Mouse (Mus musculus) left cerebral cortex, postnatal 36 days (tissue): ENCODE measurements around the gene Ezh1. TPM values are rescaled to one million over a fixed set of nuclear protein-coding genes. Genes with fewer than 3 reads are reported as not detected.

ENCODE experiments used
- DNase-seq, 2 experiments: peaks; one replicate each; pipeline ENCODE4 v3.0.0; 2021 to 2022; ENCODE audit warnings: low spot score in 2 of 2, mixed read lengths in 1 of 2
- intact Hi-C: fragments of 180-260 bp; cut with DNase I; formaldehyde crosslinking; loops from one replicate; pipeline ENCODE4 v1.15.1; 2025
- total RNA-seq, 2 experiments: library from RNA; stranded (reverse); gene quantifications; 2 replicates each; pipeline ENCODE4 v1.2.3; 2021

Gene Ezh1
- total RNA-seq, 2 experiments from 2014 or later = 47.8 to 52.1 TPM

GRCm38 (mm10) chr11:101248258-101248994 lies 22.2 kb upstream of the Ezh1 start:
- intact Hi-C loops = loop anchor here (2.0 kb wide), 1 partner anchor 36 kb away; no protein-coding TSS in a partner anchor
- peak; percentile 49 to 58 for DNase-seq

- DNase-seq = no peak
- intact Hi-C loops = loop anchor here (2.0 kb wide), 1 partner anchor 35 kb away; no protein-coding TSS in a partner anchor
Measured at GRCm38 (mm10) chr11:101247521-101248030, 21.3 kb upstream of the Ezh1 start.

GRCm38 (mm10) chr11:101246702-101247012 lies 20.4 kb upstream of the Ezh1 start:
- intact Hi-C loops = no loop called here
- no peak for DNase-seq

GRCm38 (mm10) chr11:101245855-101246701 lies 19.8 kb upstream of the Ezh1 start, which contains the start of gene Ramp2:
Gene Ramp2 (plus strand): TSS chr11:101246028.
- intact Hi-C loops = no loop called here
- peak; percentile 25 to 38 for DNase-seq

DNA sequence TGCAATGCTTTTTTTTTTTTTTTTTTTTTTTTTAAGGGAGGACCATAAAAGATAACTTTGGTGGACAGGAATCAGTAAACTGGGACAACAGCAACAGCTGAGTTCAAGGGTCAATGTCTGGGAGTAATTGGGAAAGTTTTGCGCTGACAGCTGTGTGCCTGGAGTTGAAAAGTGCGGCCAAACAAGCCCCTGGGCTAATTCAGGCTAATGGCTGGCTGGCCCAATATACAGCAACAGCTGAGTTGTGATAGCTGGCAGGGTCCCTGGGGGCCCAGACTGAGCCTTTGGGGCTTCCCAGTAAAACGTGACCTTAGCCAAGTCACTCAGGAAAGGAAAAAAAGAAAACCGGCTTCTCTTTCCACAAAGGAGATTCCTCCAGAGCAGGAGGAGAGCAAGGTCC lies 18.8 kb upstream of the Ezh1 start:
- intact Hi-C loops = no loop called here
- DNase-seq = no peak

GRCm38 (mm10) chr11:101238071-101238647 lies 11.9 kb upstream of the Ezh1 start:
- intact Hi-C loops = no loop called here
- peak in 1 of 2 experiments; percentile 48 for DNase-seq

GRCm38 (mm10) chr11:101236782-101237181 lies 10.5 kb upstream of the Ezh1 start:
- no peak for DNase-seq
- intact Hi-C loops = no loop called here

- intact Hi-C loops = no loop called here
- DNase-seq = no peak
Measured at GRCm38 (mm10) chr11:101235429-101235828, 9.2 kb upstream of the Ezh1 start.

DNA sequence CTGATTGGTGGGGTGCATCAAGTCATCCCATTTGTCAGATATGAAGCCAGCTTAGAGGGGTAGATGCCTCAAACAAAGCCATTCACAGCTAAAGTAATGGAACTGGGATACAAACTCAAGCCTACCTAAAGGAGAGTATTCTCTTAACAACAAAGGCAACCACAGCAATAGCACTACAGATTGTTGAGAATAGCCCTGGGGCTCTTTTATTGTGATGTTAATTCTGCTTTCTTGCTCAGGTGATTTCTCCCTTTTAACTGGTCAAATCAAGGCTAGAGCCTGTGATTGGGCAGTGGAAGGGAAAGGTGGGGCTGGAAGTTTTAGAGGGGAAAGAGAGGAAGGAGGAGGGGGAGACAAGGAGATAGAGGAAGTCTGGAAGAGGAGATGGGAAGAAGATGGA lies 7.9 kb upstream of the Ezh1 start:
- intact Hi-C loops = no loop called here
- no peak for DNase-seq

DNA sequence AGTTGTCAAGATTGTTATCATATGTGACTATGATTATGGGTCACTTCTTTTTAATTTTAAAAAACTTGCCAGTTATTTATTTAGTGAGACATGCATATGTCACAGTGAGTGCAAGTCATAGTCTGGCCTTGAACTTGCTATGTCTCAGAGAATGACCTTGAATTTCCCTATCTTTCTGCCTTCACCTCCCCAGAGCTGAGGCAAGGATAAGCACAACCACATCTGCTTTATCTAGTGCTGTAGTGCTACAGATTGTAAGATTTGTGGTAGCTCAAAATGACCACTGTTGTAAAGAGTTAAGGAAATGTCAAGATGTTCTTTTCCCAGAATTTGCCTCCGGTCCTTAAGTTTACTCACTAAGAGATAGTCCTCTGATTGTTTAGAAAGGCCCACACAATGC lies 7.0 kb upstream of the Ezh1 start:
- intact Hi-C loops = no loop called here
- no peak for DNase-seq

GRCm38 (mm10) chr11:101232010-101232839 lies 6.0 kb upstream of the Ezh1 start:
- intact Hi-C loops = no loop called here
- DNase-seq = no peak

DNA sequence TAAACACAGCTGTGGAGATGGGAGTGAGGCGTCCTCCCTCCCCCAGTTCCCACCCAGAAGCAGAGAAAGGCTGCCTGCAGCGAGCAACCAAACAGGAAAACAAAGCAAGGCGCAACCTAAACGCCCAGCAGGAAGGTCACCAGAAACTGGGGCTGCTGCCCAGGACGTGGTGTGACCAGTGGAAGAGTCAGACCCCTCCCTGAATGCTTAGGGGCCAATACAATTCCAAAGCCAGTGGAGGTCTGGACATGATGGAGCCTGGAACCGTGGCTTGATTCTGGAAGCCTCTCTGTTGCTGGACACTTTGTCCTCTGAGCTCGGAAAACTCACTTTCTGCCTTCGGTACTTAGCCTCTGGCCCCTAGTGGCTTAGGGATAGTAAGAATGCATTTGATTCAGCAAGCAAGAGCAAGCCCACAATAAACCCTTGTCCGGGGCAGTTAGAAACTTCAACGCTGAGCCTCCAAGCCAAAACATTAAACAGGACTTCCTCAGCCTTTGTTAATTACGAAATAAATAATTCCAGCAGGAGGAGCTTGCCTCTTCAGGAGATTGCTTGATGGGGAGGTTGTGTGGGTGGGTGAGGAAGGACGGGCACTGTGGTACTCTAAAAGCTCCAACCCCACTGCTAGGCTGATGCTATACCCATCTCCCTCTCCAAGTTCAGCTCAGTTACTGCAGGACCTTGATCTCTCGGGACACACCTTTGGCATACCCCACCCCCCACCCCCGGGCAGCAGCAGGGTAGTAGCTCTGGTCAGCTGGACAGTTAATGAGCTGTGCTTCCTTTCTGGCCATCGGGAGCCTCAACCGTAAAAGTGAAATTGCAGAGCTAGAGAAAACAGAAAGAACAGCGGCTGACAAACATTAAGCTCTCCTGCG lies 5.0 kb upstream of the Ezh1 start:
- peak; percentile 11 to 31 for DNase-seq
- intact Hi-C loops = no loop called here

DNA sequence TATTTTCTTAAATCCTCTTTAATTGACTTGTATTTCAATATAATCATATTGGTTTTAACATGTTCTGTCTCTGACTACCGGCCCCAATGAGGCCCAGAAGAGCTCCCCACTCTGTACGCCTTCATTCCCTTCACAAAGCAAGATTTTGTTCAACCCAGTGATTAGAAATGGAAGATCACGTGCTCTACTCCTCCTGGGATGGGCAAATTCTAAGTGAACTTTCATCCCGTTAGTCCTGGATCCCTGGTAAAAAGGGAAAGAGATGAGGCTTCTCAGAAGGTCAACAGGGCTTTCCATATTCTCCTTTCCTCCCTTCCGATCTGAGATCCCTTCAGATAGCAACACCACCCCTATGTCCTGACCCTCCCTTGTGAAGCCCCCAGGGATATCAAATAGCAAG lies 4.3 kb upstream of the Ezh1 start:
- intact Hi-C loops = no loop called here
- no peak for DNase-seq

DNA sequence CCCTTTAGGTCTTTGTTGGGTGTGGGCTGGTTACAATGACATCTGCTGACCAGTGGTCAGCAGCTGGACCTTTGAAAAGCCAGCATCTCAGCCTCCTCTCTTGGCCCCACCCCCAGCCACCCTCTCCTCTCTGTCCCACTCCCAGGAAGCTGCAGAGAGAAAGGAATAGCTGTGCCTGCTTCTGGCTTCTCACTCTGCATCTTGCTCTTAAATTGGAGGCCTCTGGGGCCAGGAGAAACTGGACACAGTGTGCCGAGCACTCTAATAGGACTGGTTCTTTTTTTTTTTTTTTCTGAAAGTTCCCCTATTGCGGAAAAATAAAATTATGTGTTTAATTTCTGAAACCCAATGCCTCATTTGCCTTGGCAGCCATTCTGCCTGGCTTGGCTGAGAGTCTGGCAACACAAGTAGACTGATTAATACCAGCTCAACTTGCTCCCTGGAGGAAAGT lies 3.8 kb upstream of the Ezh1 start:
- DNase-seq = no peak
- intact Hi-C loops = no loop called here

DNA sequence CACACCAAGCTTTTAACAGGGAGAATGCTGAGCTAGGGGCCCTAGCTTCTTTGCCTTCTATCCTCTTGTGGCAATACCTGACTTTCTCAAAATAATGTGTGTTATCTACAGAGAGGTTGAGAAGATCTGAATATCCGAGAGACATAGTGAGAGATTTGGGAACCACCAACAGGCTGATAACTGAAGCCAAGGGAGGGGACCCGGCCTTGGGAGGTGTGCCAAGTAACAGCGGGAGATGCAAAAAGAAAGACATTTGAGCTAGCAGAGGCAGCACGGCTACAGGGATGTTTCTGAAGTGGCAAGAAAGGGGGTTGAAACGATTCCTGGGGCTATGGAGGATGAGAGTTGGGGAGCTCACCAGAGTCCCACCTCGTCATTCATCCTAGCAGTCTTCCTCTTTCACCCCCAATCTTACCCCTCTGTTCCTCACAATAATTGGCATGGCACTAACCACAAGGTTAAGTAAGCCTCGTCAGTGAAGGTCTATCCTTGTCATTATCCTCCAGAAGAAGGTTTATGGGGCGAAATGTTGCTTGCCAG lies 3.2 kb upstream of the Ezh1 start:
- intact Hi-C loops = no loop called here
- no peak for DNase-seq

DNA sequence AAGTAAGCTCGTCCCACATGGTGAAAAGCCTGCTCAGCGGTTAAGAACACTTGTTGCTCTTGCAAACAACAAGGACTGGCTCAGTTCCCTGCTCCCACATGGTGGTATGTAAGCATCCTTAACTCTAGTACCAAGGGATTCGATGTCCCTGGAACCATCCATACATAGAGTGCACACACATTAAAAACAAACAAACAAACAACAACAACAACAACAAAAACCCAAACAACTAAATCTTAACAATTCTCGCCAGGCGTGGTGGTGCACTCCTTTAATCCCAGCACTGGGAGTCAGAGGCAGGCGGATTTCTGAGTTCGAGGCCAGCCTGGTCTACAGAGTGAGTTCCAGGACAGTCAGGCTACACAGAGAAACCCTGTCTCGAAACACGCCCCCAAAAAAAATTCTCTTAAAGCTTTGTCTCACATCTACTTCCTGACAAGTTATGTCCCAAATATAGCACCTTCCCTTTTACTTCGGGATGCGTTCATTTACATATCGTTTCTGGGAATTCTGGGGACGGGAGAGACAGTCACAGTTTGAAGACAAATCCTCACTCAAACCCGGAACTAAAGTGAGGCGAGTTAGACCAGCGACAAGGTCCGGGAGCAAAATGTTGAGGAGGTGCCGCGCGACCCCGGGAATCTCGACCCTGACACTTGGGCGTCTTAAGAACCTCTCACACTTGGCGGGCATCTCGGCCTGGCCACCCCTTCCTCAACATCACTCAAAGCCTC lies 765 bp downstream of the Ezh1 start:
- intact Hi-C loops = no loop called here
- no peak for DNase-seq

DNA sequence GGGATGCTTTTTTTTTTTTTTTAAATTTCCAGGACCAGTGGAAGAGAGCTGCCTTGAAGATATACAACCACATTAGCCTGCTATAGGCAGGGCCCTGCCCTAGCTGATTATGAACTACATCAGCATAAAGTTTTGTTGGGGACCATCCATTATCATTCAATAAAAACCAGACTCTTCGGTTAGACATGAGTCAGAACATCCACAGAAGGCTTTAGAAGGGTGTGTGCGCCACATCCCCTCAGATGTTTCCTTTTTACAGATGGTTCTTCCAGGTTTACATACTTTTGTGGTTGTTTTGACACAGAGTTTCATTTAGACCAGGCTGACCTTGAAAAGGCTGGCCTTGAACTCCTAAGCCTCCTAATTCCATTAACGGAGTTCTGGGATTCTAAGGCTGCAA lies 1.9 kb downstream of the Ezh1 start:
- no peak for DNase-seq
- intact Hi-C loops = no loop called here
